Mouse (Mus musculus) embryonic fibroblast, embryonic 13.5 days (primary cell): ENCODE results near the gene Zbtb3.

Experiments used
- CTCF ChIP-seq: IDR thresholded peaks from 2 replicates; pipeline ENCODE4 v1.5.1; 2011; ENCODE audit warnings: mild to moderate bottlenecking, control low read depth, low read length, moderate library complexity, borderline replicate concordance; ENCODE audit not compliant: insufficient read depth
- POLR2A ChIP-seq: IDR thresholded peaks from 2 replicates; pipeline ENCODE4 v1.6.1; 2011; ENCODE audit warnings: low read depth, mild to moderate bottlenecking, control low read depth, low read length, moderate library complexity

DNA sequence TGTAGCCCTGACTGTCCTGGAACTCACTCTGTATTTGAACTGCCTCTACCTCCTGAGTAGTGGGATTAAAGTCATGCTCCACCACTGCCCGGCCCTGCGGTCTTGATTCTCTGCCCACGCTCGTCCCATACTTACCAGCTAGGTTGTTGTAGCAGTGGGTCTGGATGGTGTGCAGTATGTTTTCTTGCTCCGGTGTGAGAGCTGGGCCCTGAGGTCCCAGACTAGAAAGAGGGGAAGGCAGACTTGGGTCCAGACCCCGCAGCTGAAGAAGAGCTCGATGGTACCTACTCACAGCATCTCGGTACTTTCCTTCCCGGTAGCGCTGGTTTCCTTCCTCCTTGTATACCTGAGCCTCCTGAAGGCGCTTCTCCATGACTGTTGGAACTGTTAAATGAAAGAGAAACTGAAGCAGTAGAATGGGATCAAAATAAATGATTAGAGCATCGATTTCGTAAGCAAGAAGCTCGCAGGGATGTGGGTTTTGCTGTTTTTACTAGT, 16.0 kb downstream of the Zbtb3 start:
- TF ChIP-seq CTCF (no peak), POLR2A (no peak; the same call in 1 of the 2 replicates)
